Mouse (Mus musculus) mature B cell (primary cell): Measurements from ENCODE around the gene Akap7.

Experiments
- in situ Hi-C: fragments of 300-500 bp; cut with MboI; formaldehyde crosslinking; loops from 2 replicates; pipeline ENCODE4 v1.14.3; 2019

Akap7 gene

DNA sequence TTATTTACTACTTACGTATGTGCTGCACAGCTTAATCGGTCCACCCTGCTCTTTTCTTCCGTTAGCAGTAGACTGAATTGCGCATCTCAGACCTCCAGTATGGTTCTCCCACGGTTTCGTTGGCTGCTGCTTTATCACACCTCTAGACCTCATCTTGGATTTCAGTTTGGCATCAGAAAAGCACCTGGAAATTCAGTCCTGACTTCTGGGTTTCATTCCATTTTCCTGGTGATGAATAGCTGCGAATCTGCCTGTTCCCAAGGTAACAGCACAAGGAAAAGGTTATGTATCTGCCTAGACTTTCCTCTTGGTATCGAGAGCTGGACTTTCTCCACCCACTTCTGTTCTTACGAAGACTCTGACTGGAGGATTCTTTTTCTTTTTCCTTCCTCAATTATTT is at the start of gene Akap7:
Akap7 (minus strand) TSS at position 101 of the 400 bp plus-strand sequence.
- in situ Hi-C loops, result no loop called here

DNA sequence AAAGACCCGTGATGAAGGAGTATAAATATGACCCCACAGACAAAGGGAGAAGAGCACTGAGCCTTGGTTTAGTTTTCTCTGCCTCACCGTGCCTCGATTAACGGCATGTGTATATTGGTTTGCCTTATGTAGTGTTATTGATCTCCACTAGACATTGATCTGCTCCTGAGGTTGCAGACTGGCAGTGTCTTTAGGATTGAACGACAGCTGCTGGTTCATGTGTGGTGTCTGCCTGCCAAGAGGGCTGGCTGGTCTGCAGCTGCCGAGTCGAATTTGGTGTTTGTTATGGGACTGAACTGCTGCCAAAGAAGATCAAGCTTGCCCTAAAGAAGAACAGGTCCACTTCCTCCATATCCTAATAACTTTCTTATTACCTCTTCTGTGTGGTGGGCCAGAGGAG is 46.7 kb upstream of the Akap7 start:
- in situ Hi-C loops, result no loop called here

DNA sequence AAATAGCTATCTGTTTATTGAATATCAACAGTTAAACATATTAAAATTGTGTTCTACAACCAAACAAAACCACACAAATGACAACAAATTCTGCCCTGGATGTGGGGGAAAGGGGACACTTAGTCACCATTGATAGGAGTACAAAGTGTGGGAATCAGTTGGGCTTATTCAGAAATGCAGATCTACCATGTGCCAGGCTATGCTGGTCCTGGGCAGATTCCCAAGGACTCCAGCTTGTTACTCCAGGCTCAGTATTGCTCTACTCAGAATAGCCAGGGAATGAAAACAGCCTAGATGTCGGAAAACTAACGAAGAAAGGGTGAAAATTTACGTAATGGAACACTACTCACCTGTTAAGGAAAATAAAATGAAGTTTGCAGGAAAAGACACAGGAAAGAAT is 46.3 kb upstream of the Akap7 start:
- in situ Hi-C loops, result no loop called here

DNA sequence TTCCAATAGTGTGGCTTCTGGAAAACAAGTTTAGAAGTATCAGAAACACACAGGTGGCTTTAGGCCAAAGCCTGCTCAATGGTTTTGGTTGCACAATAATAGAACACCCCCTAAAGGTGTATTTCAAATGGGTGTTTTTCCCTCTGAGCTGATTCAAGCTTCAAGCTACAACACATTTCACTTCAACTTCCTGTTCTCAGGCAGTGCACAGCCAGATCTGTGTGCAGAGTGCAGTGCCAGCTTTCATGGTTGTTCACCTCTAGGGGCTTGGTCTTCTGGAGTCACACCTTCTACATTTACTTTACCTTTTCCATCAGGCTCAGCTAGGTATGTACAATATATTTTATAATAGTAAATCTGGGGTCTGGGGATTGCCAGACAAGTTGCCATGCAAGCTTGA is 35.1 kb upstream of the Akap7 start:
- in situ Hi-C loops, result no loop called here

DNA sequence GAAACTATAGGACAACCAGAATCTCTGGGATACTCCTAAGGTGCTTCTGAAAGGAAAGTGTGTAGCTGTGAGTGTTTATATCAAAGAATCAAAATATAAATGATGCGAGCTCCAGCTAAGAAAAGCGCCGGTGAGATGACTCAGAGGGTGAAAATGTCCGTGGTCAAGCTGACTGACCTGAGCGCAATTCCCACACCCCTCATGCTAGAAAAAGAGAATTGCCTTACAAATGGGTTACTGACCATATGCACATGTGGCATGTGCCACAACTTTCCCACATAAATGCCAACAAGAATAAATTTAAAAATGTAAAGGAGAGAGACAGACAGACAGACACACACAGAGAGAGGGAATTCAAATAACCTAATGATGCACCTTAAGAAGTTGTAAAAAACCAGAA is 33.0 kb upstream of the Akap7 start:
- in situ Hi-C loops, result no loop called here

DNA sequence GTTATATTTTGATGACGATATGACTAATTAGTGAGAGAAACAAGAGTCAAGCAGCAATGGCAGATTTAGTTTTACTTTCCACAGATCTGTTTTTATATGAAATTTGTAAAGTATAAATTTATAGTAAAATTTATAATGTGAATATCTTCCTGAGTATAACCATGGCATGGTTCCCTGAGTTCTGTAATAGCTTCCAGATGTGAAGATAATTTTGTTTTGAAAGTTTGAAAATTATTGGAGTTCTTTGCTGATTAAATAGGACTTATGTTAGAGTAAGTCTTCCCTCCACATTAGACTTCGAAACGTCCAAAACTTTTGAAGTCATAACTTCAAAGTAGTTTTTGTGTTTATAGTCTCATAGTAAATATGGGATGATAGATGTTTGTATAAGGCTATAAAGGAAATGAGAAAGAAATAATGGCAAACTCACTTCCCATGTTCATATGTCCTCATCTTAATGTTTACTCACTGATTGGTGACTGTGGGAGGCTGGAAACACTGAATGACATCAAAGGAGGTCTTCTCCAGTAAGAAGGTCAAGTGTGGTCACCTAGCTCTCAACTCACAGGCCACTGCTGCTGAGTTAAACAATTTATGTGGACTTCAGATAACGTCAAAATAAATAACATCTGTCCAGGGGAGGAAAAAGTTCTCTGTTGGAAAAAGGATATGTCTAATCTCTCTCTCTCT is 25.9 kb upstream of the Akap7 start:
- in situ Hi-C loops, result no loop called here

DNA sequence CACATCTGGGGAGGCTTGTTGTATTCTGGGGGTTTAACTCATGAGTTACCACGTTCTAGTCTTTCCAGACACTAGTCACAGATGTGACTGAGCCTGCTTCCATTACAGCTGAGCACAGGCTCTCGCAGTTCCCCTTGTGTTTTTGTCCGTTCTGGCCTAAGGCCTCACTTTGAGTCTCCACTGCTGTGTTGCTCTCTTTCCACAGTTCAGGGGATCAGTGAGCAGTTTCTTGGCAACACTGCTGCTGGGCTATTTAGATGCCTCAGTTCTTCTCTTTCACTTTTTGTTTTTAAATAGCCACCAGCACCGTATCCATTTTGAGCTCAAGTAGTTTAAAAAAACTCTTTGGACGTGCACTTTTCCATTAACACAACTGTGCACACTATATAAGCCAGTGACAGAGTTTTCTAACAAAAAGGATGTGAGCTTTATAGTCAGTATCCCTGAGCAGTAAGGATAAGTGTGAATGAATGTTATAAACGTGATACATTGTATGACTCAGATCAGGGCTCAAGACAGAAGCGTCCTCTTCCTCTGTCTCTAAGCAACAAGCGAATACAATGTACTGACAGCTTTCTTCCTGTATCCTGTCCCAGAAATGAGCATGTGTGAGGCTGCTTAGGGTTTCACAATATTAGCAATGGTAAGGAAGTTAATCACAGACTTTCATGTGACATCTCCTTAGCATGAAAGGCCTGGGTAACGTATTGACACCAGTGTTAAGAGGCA is 23.8 kb upstream of the Akap7 start:
- in situ Hi-C loops, result no loop called here

DNA sequence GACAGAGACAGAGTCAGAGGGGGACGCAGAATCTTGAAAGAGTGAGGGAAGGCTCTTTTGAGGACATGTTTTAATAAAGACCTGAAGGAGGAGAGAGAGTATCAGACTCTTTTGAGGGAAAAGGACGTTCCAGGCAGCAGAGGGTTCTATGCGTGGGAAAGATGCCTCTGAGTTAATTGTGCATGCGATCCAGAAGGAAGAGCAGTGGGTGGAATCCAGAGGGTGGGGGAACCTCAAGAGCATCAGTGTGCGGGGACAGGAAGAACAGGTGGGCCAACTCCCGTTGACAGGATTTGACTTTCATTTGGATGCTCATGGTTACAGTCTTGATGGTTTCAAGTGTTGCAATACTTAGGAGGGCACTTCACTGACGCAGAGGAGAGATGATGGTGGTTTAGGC is 22.4 kb upstream of the Akap7 start:
- in situ Hi-C loops, result no loop called here

DNA sequence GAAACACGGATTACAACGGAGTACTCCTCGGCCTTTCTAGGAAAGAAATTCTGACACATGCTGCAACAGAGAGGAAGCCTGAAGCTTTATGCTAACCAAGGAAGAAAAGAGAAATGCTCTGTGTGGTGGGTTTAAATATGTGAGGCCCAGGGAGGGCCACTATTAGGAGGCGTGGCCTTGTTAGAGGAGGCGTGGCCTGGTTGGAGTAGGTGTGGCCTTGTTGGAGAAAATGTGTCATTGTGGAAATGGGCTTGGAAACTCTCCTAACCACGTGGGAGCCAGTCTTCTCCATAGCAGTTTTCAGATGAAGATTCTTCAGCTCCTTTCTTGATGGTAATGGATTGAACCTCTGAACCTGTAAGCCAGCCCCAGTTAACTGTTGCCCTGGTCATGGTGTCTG is 19.8 kb upstream of the Akap7 start:
- in situ Hi-C loops, result no loop called here

DNA sequence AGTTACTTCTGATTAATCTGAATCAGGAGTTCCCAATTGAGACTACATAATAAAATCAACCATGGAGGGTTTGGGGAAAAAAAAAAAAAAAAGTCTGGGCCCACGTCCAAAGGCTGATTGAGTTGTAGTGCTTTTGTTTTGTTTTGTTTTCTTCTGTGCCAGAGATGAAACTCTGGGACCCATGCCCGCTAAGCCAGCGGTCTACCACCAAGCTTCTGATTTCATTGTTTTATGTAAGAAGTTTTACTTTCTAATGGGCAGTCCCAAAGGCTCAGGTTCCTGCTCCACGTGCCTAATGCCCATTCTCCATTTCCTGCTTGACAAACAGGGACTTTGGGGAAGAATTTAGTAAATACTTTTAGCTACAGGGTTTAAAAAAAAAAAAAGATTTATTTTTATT is 18.0 kb upstream of the Akap7 start:
- in situ Hi-C loops, result no loop called here

DNA sequence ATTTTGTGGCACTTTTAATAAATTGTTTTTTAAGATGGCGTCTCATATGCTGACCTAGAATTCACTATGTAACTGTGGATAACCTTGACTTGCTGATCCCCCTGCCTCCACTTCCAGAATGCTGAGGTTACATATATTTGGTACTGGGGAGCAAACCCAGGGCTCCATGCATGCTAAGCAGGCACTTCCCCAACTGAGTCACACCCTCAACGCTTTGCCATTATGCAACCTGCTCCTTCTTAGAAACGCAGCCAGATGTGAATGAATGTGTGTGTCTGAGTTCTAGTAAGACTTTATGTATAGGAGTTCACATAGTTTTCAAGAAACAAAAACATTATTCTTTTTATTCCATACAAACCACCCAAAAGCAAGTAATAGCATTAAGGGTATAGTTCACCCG is 13.5 kb upstream of the Akap7 start:
- in situ Hi-C loops, result no loop called here

DNA sequence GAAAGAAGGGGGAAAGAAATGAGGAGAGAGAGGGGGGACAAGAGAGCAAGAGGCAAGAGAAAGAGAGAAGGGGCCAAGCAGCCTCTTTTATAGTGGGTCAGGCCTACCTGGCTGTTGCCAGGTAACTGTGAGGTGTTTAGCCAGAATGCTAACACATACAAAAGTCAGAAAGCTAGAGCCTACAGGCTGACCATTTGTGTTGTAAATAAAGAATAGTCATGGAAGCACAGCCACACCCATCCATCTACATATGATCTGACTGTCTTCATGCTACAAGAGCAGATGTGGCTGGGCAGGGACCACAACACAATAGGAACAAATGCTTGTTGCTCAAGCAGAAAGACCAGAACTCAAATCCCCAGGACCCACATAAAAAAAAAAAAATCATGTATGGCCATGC is 11.9 kb upstream of the Akap7 start:
- in situ Hi-C loops, result no loop called here

DNA sequence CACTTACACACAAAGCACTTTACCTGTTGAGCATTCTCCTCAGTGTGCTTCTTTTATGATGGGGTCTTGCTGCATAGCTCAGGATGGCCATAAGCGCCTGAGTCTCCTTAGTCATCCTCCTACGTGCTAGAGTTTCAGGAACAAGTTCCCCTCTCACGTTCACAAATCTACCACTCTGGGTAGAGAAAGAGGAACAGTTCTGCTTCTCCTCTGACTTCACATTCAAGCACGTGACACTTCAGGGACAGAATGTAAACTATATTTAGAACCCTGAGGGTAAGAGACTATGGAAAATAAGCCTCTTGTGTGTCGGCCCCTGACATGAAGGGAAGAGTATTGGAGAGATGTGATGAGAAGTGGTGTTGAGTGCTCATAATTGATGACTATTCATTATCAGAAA is 10.7 kb upstream of the Akap7 start:
- in situ Hi-C loops, result no loop called here

DNA sequence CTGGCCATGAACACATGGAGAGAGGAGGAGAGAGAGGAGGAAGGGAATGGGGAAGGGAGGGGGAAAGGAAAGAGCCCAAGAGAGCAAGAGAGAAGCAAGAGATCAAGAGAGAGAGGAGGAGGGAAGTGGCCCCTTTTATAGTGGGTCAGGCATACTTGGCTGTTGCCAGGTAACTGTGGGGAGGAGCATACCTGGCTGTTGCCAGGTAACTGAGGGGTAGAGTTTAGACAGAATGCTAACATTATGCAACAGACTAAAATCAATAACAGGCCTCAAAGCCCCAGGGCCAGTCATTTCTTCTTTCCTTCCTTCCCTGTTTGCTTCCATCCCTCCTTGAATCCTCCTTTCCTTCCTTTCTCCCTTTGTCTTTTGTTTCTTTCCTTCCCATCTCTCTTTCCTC is 10.0 kb upstream of the Akap7 start:
- in situ Hi-C loops, result no loop called here

DNA sequence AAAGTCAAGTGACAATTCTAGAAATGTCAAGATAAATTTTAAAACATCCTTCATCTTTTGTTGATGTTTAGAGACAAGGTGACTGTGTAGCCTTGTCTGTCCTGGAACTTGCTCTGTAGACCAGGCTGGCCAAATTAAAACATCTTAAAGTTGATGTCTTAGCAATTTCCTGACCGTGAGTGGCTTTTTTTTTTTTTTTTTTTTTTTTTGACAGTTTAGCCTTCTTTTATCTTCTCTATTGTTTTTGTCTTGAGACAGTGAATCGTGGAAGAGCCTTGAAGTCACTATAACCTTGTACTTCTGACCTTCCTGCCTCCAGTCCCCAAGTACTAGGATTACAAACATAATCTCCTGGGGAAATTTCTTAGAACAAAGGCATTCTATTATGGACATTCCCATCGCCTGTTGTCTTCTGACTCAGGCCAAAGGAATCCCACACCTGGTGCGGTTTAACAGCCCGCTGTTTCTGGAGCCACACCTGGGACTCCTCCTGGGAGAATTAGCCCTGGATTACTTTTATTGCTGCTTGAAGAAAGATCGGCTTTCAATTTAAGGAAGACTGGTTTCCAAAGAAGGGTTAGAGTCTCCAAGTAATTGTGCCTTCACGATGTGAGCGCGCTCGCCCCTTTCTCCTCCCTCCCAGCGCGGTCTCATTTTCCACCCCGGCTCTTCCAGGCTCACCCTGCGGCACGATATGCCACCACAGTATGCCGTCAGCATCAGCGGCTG is 6.3 kb upstream of the Akap7 start:
- in situ Hi-C loops, result no loop called here

DNA sequence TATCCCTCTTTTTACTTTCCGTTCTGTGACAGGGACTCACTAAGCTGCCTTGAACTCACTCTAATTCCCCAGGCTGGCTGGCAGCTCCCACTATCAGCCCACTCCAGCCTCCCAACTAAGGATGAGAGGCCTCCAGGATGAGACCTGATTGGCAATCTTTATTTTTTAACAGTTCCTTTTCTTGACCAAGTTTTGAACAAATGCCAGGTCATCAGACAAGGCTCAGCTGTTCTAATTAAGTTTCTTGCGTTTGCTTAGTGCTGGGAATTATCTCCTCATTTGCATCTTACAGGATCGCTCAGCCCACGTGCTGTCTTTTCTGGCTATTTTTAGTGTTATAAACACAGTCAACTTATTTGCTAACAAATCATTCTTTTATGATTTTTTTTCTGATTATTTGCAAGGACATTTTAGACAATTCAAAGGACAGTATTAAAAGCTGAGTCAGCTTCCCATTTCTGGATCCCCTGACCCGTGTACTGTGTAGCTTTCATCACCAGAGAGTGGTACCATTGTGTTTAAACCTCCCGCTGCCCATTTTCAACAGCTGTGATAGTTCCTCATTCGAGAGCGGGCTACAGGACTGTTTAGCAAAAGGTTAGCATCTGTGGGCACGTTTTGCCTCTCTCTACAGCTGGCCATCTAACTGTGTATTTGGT is 4.0 kb upstream of the Akap7 start:
- in situ Hi-C loops, result no loop called here

DNA sequence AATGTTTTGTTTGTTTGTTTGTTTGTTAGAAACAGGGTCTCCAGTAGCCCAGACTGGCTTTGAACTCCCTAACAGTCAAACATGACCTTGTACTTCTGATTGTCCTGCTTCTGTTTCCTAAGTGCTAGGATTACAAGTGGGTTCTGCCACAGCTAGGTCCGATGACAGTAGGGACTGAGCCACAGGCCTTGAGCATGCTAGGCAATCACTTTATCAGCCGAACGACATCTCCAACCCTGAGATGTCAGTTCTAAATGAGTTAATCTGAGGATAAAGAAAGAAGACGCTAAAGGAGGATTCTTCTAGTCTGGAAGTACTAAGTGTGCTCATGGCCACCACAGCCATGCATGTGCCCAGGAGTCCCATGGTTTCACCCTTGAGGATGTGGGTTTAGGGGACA is 3.1 kb upstream of the Akap7 start:
- in situ Hi-C loops, result no loop called here

DNA sequence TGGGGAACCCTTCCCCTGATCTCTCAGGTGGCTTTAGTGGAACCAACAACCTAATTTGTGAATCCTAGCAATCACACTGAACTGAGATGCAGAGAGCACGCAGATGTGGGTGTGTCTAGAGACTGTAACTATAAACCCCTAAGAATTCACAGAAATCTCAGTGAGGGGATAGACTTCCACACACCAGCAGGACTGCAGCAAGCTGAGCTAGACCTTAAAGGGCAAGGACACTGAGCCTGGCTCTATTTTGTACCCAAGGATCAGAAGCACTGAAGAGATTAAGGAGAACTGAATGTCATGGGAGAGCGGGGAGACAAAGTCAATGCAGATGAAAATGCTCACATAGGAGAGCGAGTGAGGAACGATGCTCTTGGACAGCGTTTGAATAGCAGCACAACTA is 2.3 kb upstream of the Akap7 start:
- in situ Hi-C loops, result no loop called here

DNA sequence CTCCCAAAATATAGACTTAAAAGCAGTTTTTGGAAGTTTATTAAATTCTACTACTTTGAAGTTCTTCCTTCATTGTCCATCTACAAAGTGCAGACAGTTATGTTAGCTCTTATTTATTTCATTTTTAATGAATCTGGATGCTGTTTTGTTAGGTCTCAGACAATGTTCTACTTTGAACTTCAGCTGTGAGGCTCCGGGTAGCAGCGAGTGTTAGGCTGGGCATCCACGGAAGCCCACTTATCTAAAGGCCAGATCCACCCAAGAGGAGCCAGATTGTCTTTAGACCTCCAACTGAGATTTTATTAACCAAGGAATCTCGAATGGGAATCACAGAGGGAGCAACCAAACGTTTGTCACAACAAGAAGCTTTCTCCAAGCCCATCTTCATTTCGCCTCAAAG is 2.5 kb downstream of the Akap7 start:
- in situ Hi-C loops, result no loop called here

DNA sequence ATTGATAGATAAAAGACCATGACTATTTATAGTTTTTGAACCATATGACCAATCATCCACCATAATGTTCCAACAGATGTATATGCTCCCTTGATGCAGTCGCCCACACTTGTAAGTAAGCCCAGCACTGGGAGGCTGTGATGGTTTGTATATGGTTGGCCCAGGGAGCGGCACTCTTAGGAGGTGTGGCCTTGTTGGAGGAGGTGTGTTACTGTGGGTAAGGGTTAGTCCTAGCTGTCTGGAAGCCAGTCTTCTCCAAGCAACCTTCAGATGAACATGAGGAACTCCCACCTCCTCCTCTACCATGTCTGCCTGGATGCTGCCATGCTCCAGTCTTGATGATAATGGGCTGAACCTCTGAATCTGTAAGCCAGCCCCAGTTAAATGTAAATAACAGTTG is 3.1 kb downstream of the Akap7 start:
- in situ Hi-C loops, result no loop called here

DNA sequence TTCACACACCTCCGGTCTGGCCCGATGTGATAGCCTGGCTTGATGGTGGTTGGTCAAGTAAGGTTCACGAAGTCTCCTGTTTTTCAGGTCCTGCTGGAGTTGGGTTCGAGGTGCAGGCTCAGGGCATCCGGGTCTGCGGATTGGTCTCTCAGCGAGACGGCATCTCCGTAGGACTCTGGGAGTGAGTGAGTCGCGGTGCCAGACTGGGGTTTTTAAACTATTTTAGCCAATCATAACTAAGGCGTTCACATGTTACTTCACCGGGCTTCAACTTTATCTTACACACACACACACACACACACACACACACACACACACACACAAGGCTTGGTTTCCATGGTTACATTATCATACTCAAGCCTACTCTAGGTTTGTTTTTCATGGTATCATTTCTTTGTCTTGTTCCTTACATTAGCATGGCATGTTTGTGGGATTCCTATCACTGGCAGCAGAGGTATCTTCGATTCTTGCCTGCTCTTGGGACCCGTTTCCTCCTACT is 8.6 kb downstream of the Akap7 start:
- in situ Hi-C loops, result no loop called here

DNA sequence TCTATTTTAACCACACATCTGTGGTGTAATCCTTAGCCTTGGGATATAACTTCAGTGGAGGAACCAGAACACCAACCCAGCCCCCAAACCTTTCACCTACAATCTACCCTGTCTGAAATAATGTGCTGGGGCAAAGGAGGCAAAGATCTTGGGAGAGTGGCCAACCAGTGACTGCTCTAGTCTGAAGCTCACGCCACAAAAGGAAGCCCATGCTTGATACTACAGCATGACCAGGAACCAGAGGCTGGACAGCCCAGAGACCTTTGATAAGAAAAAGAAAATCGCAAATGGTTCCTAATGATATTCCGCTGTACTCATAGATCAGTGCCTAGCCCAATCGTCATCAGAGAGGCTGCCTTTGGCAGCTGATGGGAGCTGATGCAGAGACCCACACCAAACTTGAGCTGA is 9.4 kb downstream of the Akap7 start:
- in situ Hi-C loops, result no loop called here
